Mouse (Mus musculus): ENCODE results near the gene Sco2. TPM values are rescaled to one million over a fixed set of nuclear protein-coding genes. Genes with fewer than 3 reads are reported as not detected.

Gene Sco2
- polyA plus RNA-seq, 1 experiment from 2014 or later: 3.4 TPM

DNA sequence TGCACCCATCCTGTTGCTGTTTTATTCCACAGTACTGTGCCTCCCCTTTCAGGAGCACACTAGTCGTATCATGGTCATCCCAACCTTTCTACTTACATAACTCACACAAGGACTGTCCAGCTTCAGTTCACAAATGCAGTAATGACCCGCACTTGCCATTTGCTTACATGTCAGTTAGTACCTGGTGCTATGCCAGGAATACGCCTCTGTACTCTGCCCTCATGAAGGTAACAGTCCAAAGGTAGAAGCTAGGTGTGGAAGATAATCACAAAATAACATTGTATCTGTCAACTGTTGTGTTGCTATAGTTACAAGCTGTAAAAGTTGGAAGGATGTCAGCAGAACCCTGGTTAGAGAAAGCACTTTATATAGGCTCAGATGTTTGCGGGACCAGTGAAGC, 23.2 kb upstream of the Sco2 start:
- H3K9me3 ChIP-seq (ENCODE audit: control insufficient read depth, low read length): no peaks in the 10 kb centered on the region
- no peak overlapping the region for H3K9ac ChIP-seq (ENCODE audit: low read length)
- ATAC-seq (ENCODE audit: low read depth): no peak
- H3K4me3 ChIP-seq (ENCODE audit: low read length): no peak overlapping the region
- no peak overlapping the region for H3K27ac ChIP-seq (ENCODE audit: low read length)
- no peaks in the 10 kb centered on the region for H3K4me1 ChIP-seq (replicated peaks; ENCODE audit: control insufficient read depth, insufficient read depth, low read length)
- no peaks in the 10 kb centered on the region for H3K27me3 ChIP-seq (ENCODE audit: control insufficient read depth, insufficient read depth, low read depth, low read length)
- H3K4me2 ChIP-seq (ENCODE audit: low read depth, low read length): no peak overlapping the region
- no peaks in the 10 kb centered on the region for H3K36me3 ChIP-seq (ENCODE audit: control insufficient read depth, insufficient read depth, low read length)
- 75% methylated on average over 4 of the region's 4 CpGs for WGBS

DNA sequence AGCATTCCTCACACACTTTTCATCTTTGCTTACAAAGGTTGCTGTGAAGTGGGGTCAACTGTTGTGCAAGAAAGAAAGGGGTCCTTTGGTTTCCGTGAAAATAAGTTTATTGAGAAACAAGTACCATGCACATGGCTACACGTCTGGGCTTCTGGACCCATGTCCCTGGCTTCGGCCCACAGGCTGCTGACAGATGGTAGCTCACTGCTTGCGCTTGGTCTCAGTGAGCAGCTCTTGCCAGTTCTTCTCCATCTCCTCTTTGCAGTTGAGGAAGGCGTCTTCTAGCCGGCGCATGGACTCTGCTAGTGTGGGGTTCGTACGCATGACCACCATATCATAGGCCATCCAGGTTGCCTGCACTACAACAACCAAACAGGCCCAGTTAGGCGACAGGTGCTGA, 16.4 kb upstream of the Sco2 start:
- Histone ChIP-seq H3K36me3 (ENCODE audit: control insufficient read depth, insufficient read depth, low read length) (no peaks in the 10 kb centered on the region), H3K4me3 (ENCODE audit: low read length) (no peak overlapping the region), H3K9me3 (ENCODE audit: control insufficient read depth, low read length) (no peaks in the 10 kb centered on the region), H3K4me2 (ENCODE audit: low read depth, low read length) (no peak overlapping the region), H3K4me1 (replicated peaks; ENCODE audit: control insufficient read depth, insufficient read depth, low read length) (no peaks in the 10 kb centered on the region), H3K9ac (ENCODE audit: low read length) (no peak overlapping the region), H3K27me3 (ENCODE audit: control insufficient read depth, insufficient read depth, low read depth, low read length) (no peaks in the 10 kb centered on the region), H3K27ac (ENCODE audit: low read length) (no peak overlapping the region)
- WGBS: 84% methylated on average over 10 of the region's 10 CpGs
- ATAC-seq (ENCODE audit: low read depth): no peak

- Histone ChIP-seq H3K4me2 (ENCODE audit: low read depth, low read length) (no peak overlapping the region), H3K4me3 (ENCODE audit: low read length) (no peak overlapping the region), H3K9ac (ENCODE audit: low read length) (no peak overlapping the region), H3K36me3 (ENCODE audit: control insufficient read depth, insufficient read depth, low read length) (no peaks in the 10 kb centered on the region), H3K4me1 (replicated peaks; ENCODE audit: control insufficient read depth, insufficient read depth, low read length) (no peaks in the 10 kb centered on the region), H3K27me3 (ENCODE audit: control insufficient read depth, insufficient read depth, low read depth, low read length) (no peaks in the 10 kb centered on the region; the same call in 1 of the 2 replicates), H3K9me3 (ENCODE audit: control insufficient read depth, low read length) (no peaks in the 10 kb centered on the region), H3K27ac (ENCODE audit: low read length) (no peak overlapping the region)
- no peak for ATAC-seq (ENCODE audit: low read depth)
- 35% methylated on average over 12 of the region's 12 CpGs for WGBS
Measured at GRCm38 (mm10) chr15:89387127-89387526, 13.5 kb upstream of the Sco2 start.

- WGBS: 82% methylated on average over 7 of the region's 7 CpGs
- H3K36me3 ChIP-seq (ENCODE audit: control insufficient read depth, insufficient read depth, low read length): no peaks in the 10 kb centered on the region
- no peaks in the 10 kb centered on the region; the same call in 1 of the 2 replicates for H3K4me1 ChIP-seq (replicated peaks; ENCODE audit: control insufficient read depth, insufficient read depth, low read length)
- H3K9me3 ChIP-seq (ENCODE audit: control insufficient read depth, low read length): no peaks in the 10 kb centered on the region
- no peak within 1 kb of the TSS for H3K4me3 ChIP-seq (ENCODE audit: low read length)
- no peak within 1 kb of the TSS for H3K27ac ChIP-seq (ENCODE audit: low read length)
- no peak within 1 kb of the TSS for H3K4me2 ChIP-seq (ENCODE audit: low read depth, low read length)
- no peak within 1 kb of the TSS for H3K9ac ChIP-seq (ENCODE audit: low read length)
- ATAC-seq (ENCODE audit: low read depth): no peak
- H3K27me3 ChIP-seq (ENCODE audit: control insufficient read depth, insufficient read depth, low read depth, low read length): peaks cover 4% of the 10 kb centered on the region
Measured at GRCm38 (mm10) chr15:89384617-89385016, 11.0 kb upstream of the Sco2 start, which contains the start of gene Klhdc7b. Klhdc7b (plus strand) TSS chr15:89384917.

DNA sequence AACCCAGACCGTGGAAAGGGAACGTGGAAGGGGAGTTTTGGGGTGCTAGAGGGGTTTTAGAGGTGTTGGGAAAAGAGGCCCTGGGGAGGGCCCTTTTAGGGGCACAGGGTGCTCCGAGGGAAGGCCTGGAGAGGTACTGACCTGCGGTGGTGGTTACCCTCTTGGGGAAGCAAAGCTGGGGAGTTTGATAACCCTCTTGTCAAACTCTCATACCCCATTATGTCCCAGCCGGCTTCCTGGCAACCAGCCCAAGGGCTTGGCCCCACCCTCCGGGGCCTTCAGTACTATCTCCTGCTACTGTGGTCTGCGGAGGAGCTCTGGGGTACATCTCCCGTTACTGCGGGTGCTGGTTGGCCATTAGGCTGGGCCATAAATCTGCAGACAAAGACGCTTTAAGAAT, 5.8 kb upstream of the Sco2 start:
- 13% methylated on average over 10 of the region's 10 CpGs for WGBS
- peak overlapping the region; percentile 47 for H3K4me3 ChIP-seq (ENCODE audit: low read length)
- peaks cover 15% of the 10 kb centered on the region for H3K4me1 ChIP-seq (replicated peaks; ENCODE audit: control insufficient read depth, insufficient read depth, low read length)
- peak overlapping the region; percentile 72 for H3K4me2 ChIP-seq (ENCODE audit: low read depth, low read length)
- H3K9me3 ChIP-seq (ENCODE audit: control insufficient read depth, low read length): no peaks in the 10 kb centered on the region
- peak overlapping the region; percentile 53 for H3K9ac ChIP-seq (ENCODE audit: low read length)
- H3K36me3 ChIP-seq (ENCODE audit: control insufficient read depth, insufficient read depth, low read length): no peaks in the 10 kb centered on the region
- ATAC-seq (ENCODE audit: low read depth): 0 out of 2 replicates have a peak, but pooled peaks have one; percentile 21
- no peak overlapping the region for H3K27ac ChIP-seq (ENCODE audit: low read length)
- H3K27me3 ChIP-seq (ENCODE audit: control insufficient read depth, insufficient read depth, low read depth, low read length): peaks cover 41% of the 10 kb centered on the region

- H3K9ac ChIP-seq (ENCODE audit: low read length): peak within 1 kb of the TSS; percentile 53
- H3K4me2 ChIP-seq (ENCODE audit: low read depth, low read length): peak within 1 kb of the TSS; percentile 72
- no peak within 1 kb of the TSS for H3K27ac ChIP-seq (ENCODE audit: low read length)
- H3K9me3 ChIP-seq (ENCODE audit: control insufficient read depth, low read length): no peaks in the 10 kb centered on the region
- H3K4me3 ChIP-seq (ENCODE audit: low read length): peak within 1 kb of the TSS; percentile 47
- H3K4me1 ChIP-seq (replicated peaks; ENCODE audit: control insufficient read depth, insufficient read depth, low read length): peaks cover 19% of the 10 kb centered on the region
- no peak for ATAC-seq (ENCODE audit: low read depth)
- WGBS: 1% methylated on average over 33 of the region's 33 CpGs
- peaks cover 41% of the 10 kb centered on the region for H3K27me3 ChIP-seq (ENCODE audit: control insufficient read depth, insufficient read depth, low read depth, low read length)
- no peaks in the 10 kb centered on the region for H3K36me3 ChIP-seq (ENCODE audit: control insufficient read depth, insufficient read depth, low read length)
Measured at GRCm38 (mm10) chr15:89378831-89379401, 5.3 kb upstream of the Sco2 start, which contains the start of gene Odf3b. Odf3b (minus strand) TSS chr15:89379282.

GRCm38 (mm10) chr15:89377938-89378828, 4.5 kb upstream of the Sco2 start:
- Histone ChIP-seq H3K4me3 (ENCODE audit: low read length) (peak overlapping the region; percentile 47), H3K4me1 (replicated peaks; ENCODE audit: control insufficient read depth, insufficient read depth, low read length) (peaks cover 20% of the 10 kb centered on the region), H3K36me3 (ENCODE audit: control insufficient read depth, insufficient read depth, low read length) (no peaks in the 10 kb centered on the region), H3K9me3 (ENCODE audit: control insufficient read depth, low read length) (no peaks in the 10 kb centered on the region), H3K27me3 (ENCODE audit: control insufficient read depth, insufficient read depth, low read depth, low read length) (peaks cover 41% of the 10 kb centered on the region), H3K4me2 (ENCODE audit: low read depth, low read length) (peak overlapping the region; percentile 72), H3K9ac (ENCODE audit: low read length) (peak overlapping the region; percentile 53), H3K27ac (ENCODE audit: low read length) (no peak overlapping the region)
- 10% methylated on average over 46 of the region's 46 CpGs for WGBS
- no peak for ATAC-seq (ENCODE audit: low read depth)

DNA sequence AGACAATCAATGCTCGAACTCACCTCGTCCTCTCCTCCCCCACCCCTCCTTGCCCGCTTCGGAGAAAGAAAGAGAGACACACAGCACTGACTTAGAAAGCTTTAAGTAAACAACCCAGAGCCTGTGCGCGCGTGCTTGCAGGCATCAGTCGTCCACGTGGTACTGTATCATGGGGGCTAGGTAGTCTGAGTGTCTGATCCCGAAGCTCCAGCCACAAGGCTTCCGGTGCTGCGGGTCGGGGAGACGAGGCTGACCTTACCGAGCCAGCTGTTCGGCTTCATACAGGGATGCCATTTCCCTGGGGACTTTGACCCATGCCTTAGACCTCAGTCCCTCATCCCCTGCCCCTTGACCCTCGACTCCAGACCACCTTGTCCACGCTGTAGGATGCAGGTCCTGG, 3.7 kb upstream of the Sco2 start:
- H3K36me3 ChIP-seq (ENCODE audit: control insufficient read depth, insufficient read depth, low read length): 0 out of 2 replicates have a peak, but pooled peaks cover 2% of the 10 kb centered on the region
- no peak overlapping the region; the same call in 1 of the 2 replicates for H3K4me3 ChIP-seq (ENCODE audit: low read length)
- peaks cover 41% of the 10 kb centered on the region for H3K27me3 ChIP-seq (ENCODE audit: control insufficient read depth, insufficient read depth, low read depth, low read length)
- no peak overlapping the region for H3K9ac ChIP-seq (ENCODE audit: low read length)
- no peak for ATAC-seq (ENCODE audit: low read depth)
- no peak overlapping the region for H3K27ac ChIP-seq (ENCODE audit: low read length)
- H3K4me2 ChIP-seq (ENCODE audit: low read depth, low read length): no peak overlapping the region
- WGBS: 5% methylated on average over 18 of the region's 18 CpGs
- H3K9me3 ChIP-seq (ENCODE audit: control insufficient read depth, low read length): no peaks in the 10 kb centered on the region
- H3K4me1 ChIP-seq (replicated peaks; ENCODE audit: control insufficient read depth, insufficient read depth, low read length): peaks cover 27% of the 10 kb centered on the region

GRCm38 (mm10) chr15:89376957-89377356, 3.3 kb upstream of the Sco2 start, which contains the start of gene Tymp:
Tymp (minus strand) TSS chr15:89377039.
- H3K27ac ChIP-seq (ENCODE audit: low read length): no peak within 1 kb of the TSS

More at GRCm38 (mm10) chr15:89376957-89377356, 3.3 kb upstream of the Sco2 start, which contains the start of gene Tymp:
- peaks cover 5% of the 10 kb centered on the region for H3K36me3 ChIP-seq (ENCODE audit: control insufficient read depth, insufficient read depth, low read length)
- ATAC-seq (ENCODE audit: low read depth): no peak
- H3K9ac ChIP-seq (ENCODE audit: low read length): no peak within 1 kb of the TSS
- H3K27me3 ChIP-seq (ENCODE audit: control insufficient read depth, insufficient read depth, low read depth, low read length): peaks cover 41% of the 10 kb centered on the region
- no peaks in the 10 kb centered on the region for H3K9me3 ChIP-seq (ENCODE audit: control insufficient read depth, low read length)
- H3K4me2 ChIP-seq (ENCODE audit: low read depth, low read length): no peak within 1 kb of the TSS
- WGBS: 26% methylated on average over 16 of the region's 16 CpGs
- H3K4me3 ChIP-seq (ENCODE audit: low read length): no peak within 1 kb of the TSS; the same call in 1 of the 2 replicates
- H3K4me1 ChIP-seq (replicated peaks; ENCODE audit: control insufficient read depth, insufficient read depth, low read length): peaks cover 27% of the 10 kb centered on the region
